Mouse (Mus musculus): Measurements from ENCODE around the gene Tarbp2.

DNA sequence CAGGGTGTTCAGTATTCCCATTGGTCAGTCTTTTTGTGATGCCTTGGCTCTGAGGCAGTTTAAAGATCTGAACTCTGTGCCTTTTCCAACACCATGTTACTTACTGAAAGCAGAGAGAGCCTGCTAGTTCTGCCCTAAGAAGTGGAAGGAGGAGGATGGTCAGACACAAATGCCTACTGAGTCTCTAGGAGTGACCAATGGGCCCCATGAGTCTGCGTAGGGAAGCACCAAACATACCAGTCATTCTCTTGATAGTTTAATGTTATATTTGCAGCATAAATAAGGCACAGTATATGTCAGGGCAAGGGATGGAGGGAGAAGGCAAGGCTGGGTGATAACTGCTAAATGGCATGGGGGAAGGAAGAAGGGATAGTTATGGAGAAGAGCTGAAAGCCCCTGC is 10.4 kb downstream of the Tarbp2 start:
- TF ChIP-seq CTCF (IDR thresholded peaks at IDR 0.05; ENCODE audit: low read depth, low read length): no peak
- TF ChIP-seq EP300 (IDR thresholded peaks at IDR 0.05; ENCODE audit: insufficient read depth, low read depth, low read length): no peak
